Mouse (Mus musculus) lung, embryonic 15.5 days (tissue): ENCODE measurements around the gene Zkscan7. TPM values are rescaled to one million over a fixed set of nuclear protein-coding genes. Genes with fewer than 3 reads are reported as not detected.

Experiments
- ATAC-seq: fragments of 200-750 bp; cut with Nextera tagmentation; 2 replicates; pipeline ENCODE4 v1.8.0; 2017; ENCODE audit warnings: moderate number of reproducible peaks, borderline replicate concordance; ENCODE audit not compliant: low FRiP score, low TSS enrichment; ENCODE audit errors: extremely low read depth
- H3K27ac ChIP-seq: fragments of 300-500 bp; sonication (generic); 2 replicates; pipeline ENCODE4 v1.5.1; 2015; ENCODE audit warnings: moderate library complexity, mild to moderate bottlenecking, inconsistent platforms
- H3K27me3 ChIP-seq: fragments of 300-500 bp; sonication (generic); 2 replicates; pipeline ENCODE4 v1.6.1; 2015; ENCODE audit warnings: inconsistent platforms
- H3K36me3 ChIP-seq: fragments of 300-500 bp; sonication (generic); 2 replicates; pipeline ENCODE4 v1.6.1; 2015; ENCODE audit warnings: inconsistent platforms
- H3K4me1 ChIP-seq: fragments of 300-500 bp; sonication (generic); 2 replicates; pipeline ENCODE4 v1.6.1; 2015; ENCODE audit warnings: inconsistent platforms
- H3K4me2 ChIP-seq: fragments of 300-500 bp; sonication (generic); 2 replicates; pipeline ENCODE4 v1.6.1; 2015; ENCODE audit warnings: inconsistent platforms, mild to moderate bottlenecking, moderate library complexity
- H3K4me3 ChIP-seq: fragments of 300-500 bp; sonication (generic); 2 replicates; pipeline ENCODE4 v1.5.1; 2015; ENCODE audit warnings: mild to moderate bottlenecking, inconsistent platforms
- H3K9ac ChIP-seq: fragments of 300-500 bp; sonication (generic); 2 replicates; pipeline ENCODE4 v1.6.1; 2015; ENCODE audit warnings: inconsistent platforms
- H3K9me3 ChIP-seq: fragments of 300-500 bp; sonication (generic); 2 replicates; pipeline ENCODE4 v1.6.1; 2016; ENCODE audit warnings: inconsistent platforms
- WGBS: fragments of 180-500 bp; shearing (Covaris S2); methylation state at CpG from one replicate; pipeline ENCODE4 v1.1.7; 2015; 5-methylcytosine and 5-hydroxymethylcytosine counted together
- polyA plus RNA-seq: library from polyadenylated mRNA; unstranded; fragments of >200 nt; fragmentation: Nextera tagmentation; extraction: Ambion mirVana; gene quantifications from 2 replicates; pipeline ENCODE4 v1.2.1, GENCODE M21; 2015

The Zkscan7 gene
- polyA plus RNA-seq, 1 experiment from 2014 or later: 4.7 TPM

GRCm38 (mm10) chr9:122860752-122861151, 24.7 kb upstream of the Zkscan7 start:
- H3K4me3 ChIP-seq: no peak overlapping the region

GRCm38 (mm10) chr9:122863731-122864130, 21.8 kb upstream of the Zkscan7 start:
- Histone ChIP-seq H3K27ac (no peak overlapping the region), H3K4me2 (no peak overlapping the region; the same call in 1 of the 2 replicates), H3K27me3 (no peaks in the 10 kb centered on the region), H3K4me1 (peaks cover 9% of the 10 kb centered on the region), H3K9me3 (peaks cover 12% of the 10 kb centered on the region), H3K9ac (no peak overlapping the region), H3K4me3 (no peak overlapping the region), H3K36me3 (peaks cover 40% of the 10 kb centered on the region)
- no peak for ATAC-seq
- 60% methylated on average over 2 of the region's 2 CpGs for whole genome bisulfite sequencing

More at GRCm38 (mm10) chr9:122860752-122861151, 24.7 kb upstream of the Zkscan7 start:
- ATAC-seq: no peak
- no peak overlapping the region for H3K27ac ChIP-seq
- H3K4me1 ChIP-seq: peaks cover 9% of the 10 kb centered on the region
- peaks cover 67% of the 10 kb centered on the region for H3K36me3 ChIP-seq
- no peak overlapping the region for H3K4me2 ChIP-seq
- H3K9ac ChIP-seq: no peak overlapping the region
- H3K9me3 ChIP-seq: peaks cover 14% of the 10 kb centered on the region
- H3K27me3 ChIP-seq: no peaks in the 10 kb centered on the region

- Histone ChIP-seq H3K36me3 (peaks cover 29% of the 10 kb centered on the region), H3K4me3 (peak overlapping the region; percentile 76), H3K9ac (peak overlapping the region; percentile 86; the same call in 1 of the 2 replicates), H3K4me1 (peaks cover 9% of the 10 kb centered on the region), H3K4me2 (peak overlapping the region; percentile 66), H3K27me3 (no peaks in the 10 kb centered on the region), H3K9me3 (peaks cover 9% of the 10 kb centered on the region), H3K27ac (no peak overlapping the region)
- ATAC-seq: no peak
- WGBS: 39% methylated on average over 3 of the region's 3 CpGs
Observed at GRCm38 (mm10) chr9:122864848-122865247, 20.6 kb upstream of the Zkscan7 start.

GRCm38 (mm10) chr9:122865697-122866166, 19.8 kb upstream of the Zkscan7 start, which contains the start of gene Zfp445:
Gene Zfp445, minus strand, starts transcription at chr9:122866006.
- ATAC-seq: peak; percentile 91; the same call in 1 of the 2 replicates
- peak within 1 kb of the TSS; percentile 76 for H3K4me3 ChIP-seq

GRCm38 (mm10) chr9:122866192-122866591, 19.3 kb upstream of the Zkscan7 start:
- Histone ChIP-seq H3K4me2 (peak overlapping the region; percentile 66), H3K36me3 (peaks cover 15% of the 10 kb centered on the region), H3K27ac (no peak overlapping the region), H3K9me3 (no peaks in the 10 kb centered on the region), H3K27me3 (no peaks in the 10 kb centered on the region), H3K4me1 (peaks cover 9% of the 10 kb centered on the region), H3K9ac (peak overlapping the region; percentile 86; the same call in 1 of the 2 replicates), H3K4me3 (peak overlapping the region; percentile 76)
- 65% methylated on average over 4 of the region's 4 CpGs for WGBS
- 0 out of 2 replicates have a peak, but pooled peaks have one; percentile 12 for ATAC-seq

More at GRCm38 (mm10) chr9:122865697-122866166, 19.8 kb upstream of the Zkscan7 start, which contains the start of gene Zfp445:
- H3K9me3 ChIP-seq: 0 out of 2 replicates have a peak, but pooled peaks cover 4% of the 10 kb centered on the region
- H3K9ac ChIP-seq: peak within 1 kb of the TSS; percentile 86
- H3K36me3 ChIP-seq: peaks cover 20% of the 10 kb centered on the region
- peaks cover 9% of the 10 kb centered on the region for H3K4me1 ChIP-seq
- WGBS: under 1% methylated on average over 34 of the region's 34 CpGs
- peak within 1 kb of the TSS; percentile 66 for H3K4me2 ChIP-seq
- peak within 1 kb of the TSS; percentile 67 for H3K27ac ChIP-seq
- no peaks in the 10 kb centered on the region for H3K27me3 ChIP-seq

GRCm38 (mm10) chr9:122872595-122872994, 12.9 kb upstream of the Zkscan7 start:
- no peaks in the 10 kb centered on the region for H3K27me3 ChIP-seq
- no peaks in the 10 kb centered on the region for H3K9me3 ChIP-seq
- H3K4me2 ChIP-seq: no peak overlapping the region
- no peaks in the 10 kb centered on the region for H3K36me3 ChIP-seq
- no peak overlapping the region for H3K27ac ChIP-seq
- no peak for ATAC-seq
- no peak overlapping the region for H3K4me3 ChIP-seq
- H3K4me1 ChIP-seq: no peaks in the 10 kb centered on the region
- no peak overlapping the region for H3K9ac ChIP-seq
- WGBS: 76% methylated on average over 4 of the region's 4 CpGs

GRCm38 (mm10) chr9:122874653-122875052, 10.8 kb upstream of the Zkscan7 start:
- Histone ChIP-seq H3K4me2 (no peak overlapping the region), H3K9me3 (no peaks in the 10 kb centered on the region), H3K36me3 (no peaks in the 10 kb centered on the region), H3K27ac (no peak overlapping the region), H3K4me3 (no peak overlapping the region), H3K4me1 (no peaks in the 10 kb centered on the region), H3K9ac (no peak overlapping the region), H3K27me3 (no peaks in the 10 kb centered on the region)
- WGBS: 43% methylated on average over 1 of the region's 1 CpGs
- no peak for ATAC-seq

- H3K9ac ChIP-seq: no peak overlapping the region
- H3K4me1 ChIP-seq: no peaks in the 10 kb centered on the region
- no peak overlapping the region for H3K4me2 ChIP-seq
- H3K27ac ChIP-seq: no peak overlapping the region
- no peaks in the 10 kb centered on the region for H3K36me3 ChIP-seq
- no peaks in the 10 kb centered on the region for H3K9me3 ChIP-seq
- WGBS: 93% methylated on average over 2 of the region's 2 CpGs
- no peaks in the 10 kb centered on the region for H3K27me3 ChIP-seq
- ATAC-seq: no peak
- no peak overlapping the region for H3K4me3 ChIP-seq
Observed at GRCm38 (mm10) chr9:122875145-122875544, 10.3 kb upstream of the Zkscan7 start.

GRCm38 (mm10) chr9:122886372-122887179, 1.1 kb downstream of the Zkscan7 start:
- Histone ChIP-seq H3K9me3 (no peaks in the 10 kb centered on the region), H3K36me3 (no peaks in the 10 kb centered on the region), H3K9ac (peak overlapping the region; percentile 63), H3K4me1 (no peaks in the 10 kb centered on the region), H3K4me3 (peak overlapping the region; percentile 69), H3K27me3 (no peaks in the 10 kb centered on the region), H3K4me2 (peak overlapping the region; percentile 82), H3K27ac (peak overlapping the region; percentile 4; the same call in 1 of the 2 replicates)
- peak; percentile 76 for ATAC-seq
- WGBS: 7% methylated on average over 54 of the region's 54 CpGs

- Histone ChIP-seq H3K4me3 (no peak overlapping the region), H3K9ac (no peak overlapping the region), H3K27ac (no peak overlapping the region), H3K9me3 (peaks cover under 1% of the 10 kb centered on the region; the same call in 1 of the 2 replicates), H3K36me3 (peaks cover under 1% of the 10 kb centered on the region), H3K4me2 (no peak overlapping the region), H3K4me1 (peaks cover 4% of the 10 kb centered on the region; the same call in 1 of the 2 replicates), H3K27me3 (no peaks in the 10 kb centered on the region)
- ATAC-seq: no peak
- WGBS: 86% methylated on average over 2 of the region's 2 CpGs
Observed at GRCm38 (mm10) chr9:122901047-122901446, 15.6 kb downstream of the Zkscan7 start.

- Histone ChIP-seq H3K4me3 (peak overlapping the region; percentile 61), H3K27me3 (no peaks in the 10 kb centered on the region), H3K9me3 (no peaks in the 10 kb centered on the region; the same call in 1 of the 2 replicates), H3K9ac (peak overlapping the region; percentile 70), H3K4me2 (peak overlapping the region; percentile 83), H3K4me1 (peaks cover 4% of the 10 kb centered on the region; the same call in 1 of the 2 replicates), H3K27ac (no peak overlapping the region), H3K36me3 (peaks cover 5% of the 10 kb centered on the region; the same call in 1 of the 2 replicates)
- ATAC-seq: peak; percentile 91
- WGBS: 13% methylated on average over 32 of the region's 32 CpGs
Observed at GRCm38 (mm10) chr9:122902717-122903535, 17.4 kb downstream of the Zkscan7 start.
